Mouse (Mus musculus): ENCODE data around the gene Tbc1d1. TPM values are rescaled to one million over a fixed set of nuclear protein-coding genes. Genes with fewer than 3 reads are reported as not detected.
A peak's percentile ranks its signal among the peaks of the same experiment; 100 is the strongest.

Tbc1d1 gene
- polyA plus RNA-seq, 1 experiment from 2014 or later = 9.5 TPM

- 83% methylated on average over 10 of the region's 10 CpGs for WGBS
- Histone ChIP-seq H3K4me3 (no peak overlapping the region), H3K9me3 (no peaks in the 10 kb centered on the region), H3K9ac (no peak overlapping the region), H3K4me2 (no peak overlapping the region), H3K27me3 (replicated peaks) (0 out of 2 replicates have a peak, but pooled peaks cover 3% of the 10 kb centered on the region), H3K36me3 (replicated peaks) (no peaks in the 10 kb centered on the region), H3K27ac (no peak overlapping the region), H3K4me1 (no peaks in the 10 kb centered on the region)
- no peak for ATAC-seq (replicated peaks)
Observed at GRCm38 (mm10) chr5:64146384-64147005, 9.6 kb upstream of the Tbc1d1 start.

- Histone ChIP-seq H3K4me2 (no peak overlapping the region), H3K4me1 (no peaks in the 10 kb centered on the region), H3K9me3 (no peaks in the 10 kb centered on the region), H3K4me3 (no peak overlapping the region), H3K9ac (no peak overlapping the region), H3K27me3 (replicated peaks) (0 out of 2 replicates have a peak, but pooled peaks cover 3% of the 10 kb centered on the region), H3K36me3 (replicated peaks) (no peaks in the 10 kb centered on the region), H3K27ac (no peak overlapping the region)
- 32% methylated on average over 17 of the region's 17 CpGs for WGBS
- 0 out of 2 replicates have a peak, but pooled peaks have one; percentile 39 for ATAC-seq (replicated peaks)
Observed at GRCm38 (mm10) chr5:64149184-64150127, 6.6 kb upstream of the Tbc1d1 start.

GRCm38 (mm10) chr5:64153319-64153718, 2.8 kb upstream of the Tbc1d1 start:
- Histone ChIP-seq H3K9me3 (no peaks in the 10 kb centered on the region), H3K9ac (no peak overlapping the region), H3K27ac (no peak overlapping the region), H3K4me2 (no peak overlapping the region), H3K27me3 (replicated peaks) (peaks cover 10% of the 10 kb centered on the region), H3K4me1 (no peaks in the 10 kb centered on the region), H3K36me3 (replicated peaks) (no peaks in the 10 kb centered on the region), H3K4me3 (no peak overlapping the region)
- no peak for ATAC-seq (replicated peaks)
- WGBS = 89% methylated on average over 1 of the region's 1 CpGs

GRCm38 (mm10) chr5:64156579-64156978, 474 bp downstream of the Tbc1d1 start:
- no peaks in the 10 kb centered on the region for H3K36me3 ChIP-seq (replicated peaks)
- 47% methylated on average over 4 of the region's 4 CpGs for WGBS
- no peaks in the 10 kb centered on the region for H3K9me3 ChIP-seq
- H3K9ac ChIP-seq = no peak overlapping the region
- peaks cover 17% of the 10 kb centered on the region for H3K27me3 ChIP-seq (replicated peaks)
- no peak overlapping the region for H3K27ac ChIP-seq
- no peak overlapping the region for H3K4me3 ChIP-seq
- no peak overlapping the region for H3K4me2 ChIP-seq
- peaks cover 17% of the 10 kb centered on the region; the same call in 1 of the 2 replicates for H3K4me1 ChIP-seq
- no peak for ATAC-seq (replicated peaks)

GRCm38 (mm10) chr5:64157926-64158325, 1.8 kb downstream of the Tbc1d1 start:
- Histone ChIP-seq H3K27me3 (replicated peaks) (peaks cover 26% of the 10 kb centered on the region), H3K27ac (no peak overlapping the region), H3K9ac (no peak overlapping the region), H3K4me2 (no peak overlapping the region), H3K36me3 (replicated peaks) (no peaks in the 10 kb centered on the region), H3K4me3 (no peak overlapping the region), H3K4me1 (peaks cover 17% of the 10 kb centered on the region; the same call in 1 of the 2 replicates), H3K9me3 (no peaks in the 10 kb centered on the region)
- 44% methylated on average over 1 of the region's 1 CpGs for WGBS
- no peak for ATAC-seq (replicated peaks)

GRCm38 (mm10) chr5:64158501-64158900, 2.4 kb downstream of the Tbc1d1 start:
- no peaks in the 10 kb centered on the region for H3K9me3 ChIP-seq
- H3K36me3 ChIP-seq (replicated peaks) = no peaks in the 10 kb centered on the region
- H3K9ac ChIP-seq = no peak overlapping the region
- H3K4me3 ChIP-seq = peak overlapping the region; percentile 55; the same call in 1 of the 2 replicates
- peak overlapping the region; percentile 99 for H3K4me2 ChIP-seq
- 52% methylated on average over 4 of the region's 4 CpGs for whole genome bisulfite sequencing
- no peak for ATAC-seq (replicated peaks)
- H3K27me3 ChIP-seq (replicated peaks) = peaks cover 26% of the 10 kb centered on the region
- H3K4me1 ChIP-seq = peaks cover 17% of the 10 kb centered on the region; the same call in 1 of the 2 replicates
- H3K27ac ChIP-seq = no peak overlapping the region

GRCm38 (mm10) chr5:64159065-64159780, 3.1 kb downstream of the Tbc1d1 start:
- H3K9me3 ChIP-seq = no peaks in the 10 kb centered on the region
- H3K9ac ChIP-seq = peak overlapping the region; percentile 47
- H3K36me3 ChIP-seq (replicated peaks) = no peaks in the 10 kb centered on the region
- WGBS = under 1% methylated on average over 39 of the region's 39 CpGs
- H3K4me3 ChIP-seq = peak overlapping the region; percentile 55
- peak overlapping the region; percentile 99 for H3K4me2 ChIP-seq
- ATAC-seq (replicated peaks) = peak; percentile 77
- H3K27me3 ChIP-seq (replicated peaks) = peaks cover 26% of the 10 kb centered on the region
- H3K27ac ChIP-seq = no peak overlapping the region
- peaks cover 17% of the 10 kb centered on the region; the same call in 1 of the 2 replicates for H3K4me1 ChIP-seq

GRCm38 (mm10) chr5:64159781-64160704, 3.9 kb downstream of the Tbc1d1 start:
- Histone ChIP-seq H3K4me3 (peak overlapping the region; percentile 55), H3K4me2 (peak overlapping the region; percentile 99), H3K27me3 (replicated peaks) (peaks cover 26% of the 10 kb centered on the region), H3K36me3 (replicated peaks) (no peaks in the 10 kb centered on the region), H3K4me1 (peaks cover 17% of the 10 kb centered on the region; the same call in 1 of the 2 replicates), H3K9me3 (no peaks in the 10 kb centered on the region), H3K9ac (peak overlapping the region; percentile 47), H3K27ac (no peak overlapping the region)
- WGBS = under 1% methylated on average over 63 of the region's 63 CpGs
- ATAC-seq (replicated peaks) = peak; percentile 83

- peak overlapping the region; percentile 99 for H3K4me2 ChIP-seq
- WGBS = 3% methylated on average over 21 of the region's 23 CpGs
- peak overlapping the region; percentile 55 for H3K4me3 ChIP-seq
- H3K36me3 ChIP-seq (replicated peaks) = no peaks in the 10 kb centered on the region
- 0 out of 2 replicates have a peak, but pooled peaks have one; percentile 0 for ATAC-seq (replicated peaks)
- H3K4me1 ChIP-seq = peaks cover 17% of the 10 kb centered on the region; the same call in 1 of the 2 replicates
- H3K9me3 ChIP-seq = no peaks in the 10 kb centered on the region
- no peak overlapping the region for H3K27ac ChIP-seq
- peak overlapping the region; percentile 11; the same call in 1 of the 2 replicates for H3K9ac ChIP-seq
- peaks cover 26% of the 10 kb centered on the region for H3K27me3 ChIP-seq (replicated peaks)
Observed at GRCm38 (mm10) chr5:64160705-64161391, 4.7 kb downstream of the Tbc1d1 start.

- Histone ChIP-seq H3K4me2 (no peak overlapping the region), H3K27ac (no peak overlapping the region), H3K4me1 (peaks cover 17% of the 10 kb centered on the region; the same call in 1 of the 2 replicates), H3K4me3 (no peak overlapping the region), H3K27me3 (replicated peaks) (peaks cover 26% of the 10 kb centered on the region), H3K9ac (no peak overlapping the region), H3K9me3 (no peaks in the 10 kb centered on the region), H3K36me3 (replicated peaks) (no peaks in the 10 kb centered on the region)
- no peak for ATAC-seq (replicated peaks)
- 83% methylated on average over 3 of the region's 3 CpGs for WGBS
Observed at GRCm38 (mm10) chr5:64161917-64162316, 5.8 kb downstream of the Tbc1d1 start.

Data from midbrain, embryonic 15.5 days (tissue).